Mouse (Mus musculus) heart, adult 2 months (tissue): ENCODE measurements at regions not wholly inside any gene's neighbourhood (a gene's known extent, or its start where the extent isn't known, plus 50 kb on each side); places are given as distances from the start of the nearest gene placed in this dataset.

Experiments used
- CTCF ChIP-seq: fragments of 200-600 bp; IDR thresholded peaks from 2 replicates; pipeline ENCODE4 v1.8.1; 2022; ENCODE audit warnings: antibody characterized with exemption, mild to moderate bottlenecking, moderate library complexity
- EP300 ChIP-seq: fragments of 200-500 bp; IDR thresholded peaks from 2 replicates; pipeline ENCODE4 v1.6.1; 2011; ENCODE audit warnings: low read depth, low read length, control low read depth; ENCODE audit not compliant: insufficient read depth
- POLR2A ChIP-seq: fragments of 200-500 bp; IDR thresholded peaks from 2 replicates; pipeline ENCODE4 v1.6.1; 2011; ENCODE audit warnings: mild to moderate bottlenecking, low read depth, low read length, control low read depth; ENCODE audit not compliant: insufficient read depth

- TF ChIP-seq CTCF (no peak), POLR2A (no peak), EP300 (no peak)
Measured at GRCm38 (mm10) chr9:23039588-23039987, 183.3 kb upstream of the Bmper start.
